In genomic region chr4:119738641-119739040, GRCm38 (mm10) we compare ENCODE assay signal across 10 mouse cellular contexts. TPM values are rescaled to one million over a fixed set of nuclear protein-coding genes. Genes with fewer than 3 reads are reported as not detected.
DNase-seq lines count a peak whose midpoint lies in the region.
"Had no signal": no experiment of that assay in that cellular context is flagged by ENCODE, and none has a peak within 500 bp of the region (broad histone marks: within the 10 kb centered on the region; RNA-seq: fewer than 3 reads in every experiment).

No protein-coding gene starts in this region.

- no peak overlapping the region for H3K27ac ChIP-seq in heart, embryonic 10.5 days

- H3K36me3 ChIP-seq in heart, embryonic 10.5 days = no peaks in the 10 kb centered on the region
- H3K36me3 ChIP-seq in splenic B cell, adult 2 months (ENCODE audit: control insufficient read depth, insufficient read depth, low read length, poor library complexity, severe bottlenecking) = no peaks in the 10 kb centered on the region

- H3K9me3 ChIP-seq in heart, embryonic 10.5 days = no peaks in the 10 kb centered on the region

- WGBS in heart, embryonic 10.5 days = 42% methylated on average over 4 of the region's 4 CpGs

- no peak overlapping the region for H3K4me3 ChIP-seq in heart, embryonic 10.5 days

- intact Hi-C loops in left cerebral cortex, postnatal 36 days (cut with DNase I) = loop anchor here (5.0 to 10.0 kb wide), 2 partner anchors 69 to 146 kb away; no protein-coding TSS in a partner anchor

- H3K27me3 ChIP-seq in heart, embryonic 10.5 days (ENCODE audit: insufficient read depth, poor library complexity, severe bottlenecking) = peaks cover 52% of the 10 kb centered on the region
- no peaks in the 10 kb centered on the region; the same call in 1 of the 2 replicates for H3K27me3 ChIP-seq in splenic B cell, adult 2 months (ENCODE audit: control insufficient read depth, insufficient read depth, low read length, poor library complexity, severe bottlenecking)

- DNase-seq in heart, adult 8-10 months (ENCODE audit: low spot score) = peak; percentile 42
- no peak for DNase-seq in heart, embryonic 10.5 days (ENCODE audit: low spot score)
- peak; percentile 34 for DNase-seq in T-cell, adult 2 months (ENCODE audit: low spot score)
- DNase-seq in kidney, postnatal 36 days = peak; percentile 22 to 35
- DNase-seq in splenic B cell, adult 2 months (ENCODE audit: low read depth, low spot score) = peak; percentile 40
- no peak for DNase-seq in cerebellum, adult 9-11 months
- no peak for DNase-seq in left cerebral cortex, postnatal 36 days (ENCODE audit: low spot score in 2 of 2)
- no peak for DNase-seq in right cerebral cortex, postnatal 25 days
- DNase-seq: cerebellum, adult 11 months had no signal

- peaks cover 15% of the 10 kb centered on the region for H3K4me1 ChIP-seq in heart, embryonic 10.5 days

RNA-seq across cellular contexts. Expression of gene Hivep3, which starts 5.1 kb away (rescaled TPM):
- 10 to 100 TPM in 2 of 4 experiments, 1 to 10 TPM in 2; 7.4 to 11.0 (median 9.2) TPM for total RNA-seq in heart, adult 8-10 months (2022)
- 3.2 and 3.3 TPM in 2 replicates for polyA plus RNA-seq in heart, embryonic 10.5 days (2016; fragmentation: Nextera tagmentation; extraction: Ambion mirVana)
- total RNA-seq in left cerebral cortex, postnatal 36 days (2021) = 10 to 100 TPM; 50.5 to 64.8 TPM
- total RNA-seq: MEL had no signal

Comparison
In these comparisons a context has a peak if more than half of its experiments do, and no peak if none do; other contexts are left out.
1. DNase-seq: peak in heart, adult 8-10 months (single experiment), T-cell, adult 2 months (single experiment), kidney, postnatal 36 days (2 of 2) and splenic B cell, adult 2 months (single experiment); none in heart, embryonic 10.5 days (single experiment), cerebellum, adult 9-11 months (single experiment), left cerebral cortex, postnatal 36 days (0 of 2) and right cerebral cortex, postnatal 25 days (single experiment).
2. RNA of gene Hivep3, which starts 5.1 kb away (total RNA-seq): 50.5 to 64.8 TPM in left cerebral cortex, postnatal 36 days; 7.4 to 11.0 TPM in heart, adult 8-10 months; every median in the first group is over 4 times any median in the second.